Mouse (Mus musculus): ENCODE data around the gene Gm10974.

GRCm38 (mm10) chr7:66404141-66404540, 38.4 kb downstream of the Gm10974 start:
- TF ChIP-seq CTCF (IDR thresholded peaks at IDR 0.05; ENCODE audit: insufficient read depth, low read depth, low read length): no peak
- no peak for TF ChIP-seq POLR2A (IDR thresholded peaks at IDR 0.05; ENCODE audit: insufficient read depth, low read depth, low read length)

All from olfactory bulb, adult 2 months (tissue).